Mouse (Mus musculus): ENCODE measurements around the gene Parp4. TPM values are rescaled to one million over a fixed set of nuclear protein-coding genes. Genes with fewer than 3 reads are reported as not detected.
A peak's percentile ranks its signal among the peaks of the same experiment; 100 is the strongest.

Parp4 gene
- polyA plus RNA-seq, 1 experiment from 2014 or later, result 1.3 TPM

- Histone ChIP-seq H3K36me3 (replicated peaks; ENCODE audit: control insufficient read depth, insufficient read depth, low read depth, low read length) (no peaks in the 10 kb centered on the region), H3K9ac (replicated peaks; ENCODE audit: low read length) (no peak overlapping the region), H3K4me3 (ENCODE audit: low read depth, low read length) (no peak overlapping the region), H3K27ac (replicated peaks; ENCODE audit: low read depth, low read length) (no peak overlapping the region), H3K9me3 (replicated peaks; ENCODE audit: control insufficient read depth, low read length) (no peaks in the 10 kb centered on the region), H3K4me1 (ENCODE audit: control insufficient read depth, insufficient read depth, low read length) (no peaks in the 10 kb centered on the region), H3K4me2 (ENCODE audit: low read depth, low read length) (no peak overlapping the region), H3K27me3 (ENCODE audit: control insufficient read depth, insufficient read depth, low read length) (no peaks in the 10 kb centered on the region)
- no peak for ATAC-seq (replicated peaks; ENCODE audit: insufficient number of reproducible peaks, low FRiP score, low TSS enrichment, low read depth)
- WGBS, result 91% methylated on average over 3 of the region's 3 CpGs
- no peak for DNase-seq (ENCODE audit: low spot score)
Measured at GRCm38 (mm10) chr14:56559134-56559533, 16.3 kb upstream of the Parp4 start.

GRCm38 (mm10) chr14:56567476-56567875 lies 7.9 kb upstream of the Parp4 start:
- Histone ChIP-seq H3K9me3 (replicated peaks; ENCODE audit: control insufficient read depth, low read length) (no peaks in the 10 kb centered on the region), H3K27ac (replicated peaks; ENCODE audit: low read depth, low read length) (no peak overlapping the region), H3K4me3 (ENCODE audit: low read depth, low read length) (no peak overlapping the region), H3K4me1 (ENCODE audit: control insufficient read depth, insufficient read depth, low read length) (no peaks in the 10 kb centered on the region), H3K4me2 (ENCODE audit: low read depth, low read length) (no peak overlapping the region), H3K9ac (replicated peaks; ENCODE audit: low read length) (no peak overlapping the region), H3K36me3 (replicated peaks; ENCODE audit: control insufficient read depth, insufficient read depth, low read depth, low read length) (no peaks in the 10 kb centered on the region), H3K27me3 (ENCODE audit: control insufficient read depth, insufficient read depth, low read length) (no peaks in the 10 kb centered on the region)
- no peak for DNase-seq (ENCODE audit: low spot score)
- ATAC-seq (replicated peaks; ENCODE audit: insufficient number of reproducible peaks, low FRiP score, low TSS enrichment, low read depth), result no peak
- WGBS, result 78% methylated on average over 7 of the region's 7 CpGs

GRCm38 (mm10) chr14:56569041-56569440 lies 6.4 kb upstream of the Parp4 start:
- 85% methylated on average over 4 of the region's 4 CpGs for WGBS
- ATAC-seq (replicated peaks; ENCODE audit: insufficient number of reproducible peaks, low FRiP score, low TSS enrichment, low read depth), result no peak
- H3K9me3 ChIP-seq (replicated peaks; ENCODE audit: control insufficient read depth, low read length), result no peaks in the 10 kb centered on the region

GRCm38 (mm10) chr14:56571310-56572093 lies 3.9 kb upstream of the Parp4 start:
- Histone ChIP-seq H3K4me2 (ENCODE audit: low read depth, low read length) (peak overlapping the region; percentile 56), H3K9ac (replicated peaks; ENCODE audit: low read length) (peak overlapping the region; percentile 79), H3K36me3 (replicated peaks; ENCODE audit: control insufficient read depth, insufficient read depth, low read depth, low read length) (no peaks in the 10 kb centered on the region), H3K4me1 (ENCODE audit: control insufficient read depth, insufficient read depth, low read length) (no peaks in the 10 kb centered on the region), H3K9me3 (replicated peaks; ENCODE audit: control insufficient read depth, low read length) (no peaks in the 10 kb centered on the region), H3K27ac (replicated peaks; ENCODE audit: low read depth, low read length) (peak overlapping the region; percentile 79), H3K4me3 (ENCODE audit: low read depth, low read length) (peak overlapping the region; percentile 79), H3K27me3 (ENCODE audit: control insufficient read depth, insufficient read depth, low read length) (no peaks in the 10 kb centered on the region)
- ATAC-seq (replicated peaks; ENCODE audit: insufficient number of reproducible peaks, low FRiP score, low TSS enrichment, low read depth), result peak; percentile 99
- under 1% methylated on average over 59 of the region's 59 CpGs for WGBS
- peak; percentile 97 for DNase-seq (ENCODE audit: low spot score)

More at GRCm38 (mm10) chr14:56569041-56569440, 6.4 kb upstream of the Parp4 start:
- Histone ChIP-seq H3K27me3 (ENCODE audit: control insufficient read depth, insufficient read depth, low read length) (no peaks in the 10 kb centered on the region), H3K4me2 (ENCODE audit: low read depth, low read length) (no peak overlapping the region), H3K4me1 (ENCODE audit: control insufficient read depth, insufficient read depth, low read length) (no peaks in the 10 kb centered on the region), H3K27ac (replicated peaks; ENCODE audit: low read depth, low read length) (no peak overlapping the region), H3K4me3 (ENCODE audit: low read depth, low read length) (no peak overlapping the region), H3K36me3 (replicated peaks; ENCODE audit: control insufficient read depth, insufficient read depth, low read depth, low read length) (no peaks in the 10 kb centered on the region), H3K9ac (replicated peaks; ENCODE audit: low read length) (no peak overlapping the region)
- DNase-seq (ENCODE audit: low spot score), result no peak

GRCm38 (mm10) chr14:56572546-56572945 lies 2.9 kb upstream of the Parp4 start:
- H3K9ac ChIP-seq (replicated peaks; ENCODE audit: low read length), result no peak overlapping the region
- no peak overlapping the region for H3K27ac ChIP-seq (replicated peaks; ENCODE audit: low read depth, low read length)
- WGBS, result 77% methylated on average over 2 of the region's 2 CpGs
- H3K9me3 ChIP-seq (replicated peaks; ENCODE audit: control insufficient read depth, low read length), result no peaks in the 10 kb centered on the region
- H3K4me2 ChIP-seq (ENCODE audit: low read depth, low read length), result no peak overlapping the region; the same call in 1 of the 2 replicates
- DNase-seq (ENCODE audit: low spot score) (no peak), ATAC-seq (replicated peaks; ENCODE audit: insufficient number of reproducible peaks, low FRiP score, low TSS enrichment, low read depth) (no peak)
- no peak overlapping the region for H3K4me3 ChIP-seq (ENCODE audit: low read depth, low read length)
- no peaks in the 10 kb centered on the region for H3K4me1 ChIP-seq (ENCODE audit: control insufficient read depth, insufficient read depth, low read length)
- no peaks in the 10 kb centered on the region for H3K36me3 ChIP-seq (replicated peaks; ENCODE audit: control insufficient read depth, insufficient read depth, low read depth, low read length)
- no peaks in the 10 kb centered on the region for H3K27me3 ChIP-seq (ENCODE audit: control insufficient read depth, insufficient read depth, low read length)

GRCm38 (mm10) chr14:56575969-56576901 lies 816 bp downstream of the Parp4 start:
- no peaks in the 10 kb centered on the region for H3K9me3 ChIP-seq (replicated peaks; ENCODE audit: control insufficient read depth, low read length)
- peak overlapping the region; percentile 40 for H3K4me3 ChIP-seq (ENCODE audit: low read depth, low read length)
- H3K27me3 ChIP-seq (ENCODE audit: control insufficient read depth, insufficient read depth, low read length), result no peaks in the 10 kb centered on the region
- no peaks in the 10 kb centered on the region for H3K36me3 ChIP-seq (replicated peaks; ENCODE audit: control insufficient read depth, insufficient read depth, low read depth, low read length)
- ATAC-seq (replicated peaks; ENCODE audit: insufficient number of reproducible peaks, low FRiP score, low TSS enrichment, low read depth) (no peak), DNase-seq (ENCODE audit: low spot score) (no peak)
- H3K27ac ChIP-seq (replicated peaks; ENCODE audit: low read depth, low read length), result no peak overlapping the region
- WGBS, result 71% methylated on average over 18 of the region's 18 CpGs
- no peak overlapping the region; the same call in 1 of the 2 replicates for H3K4me2 ChIP-seq (ENCODE audit: low read depth, low read length)
- H3K4me1 ChIP-seq (ENCODE audit: control insufficient read depth, insufficient read depth, low read length), result no peaks in the 10 kb centered on the region
- H3K9ac ChIP-seq (replicated peaks; ENCODE audit: low read length), result no peak overlapping the region

- no peak overlapping the region for H3K4me2 ChIP-seq (ENCODE audit: low read depth, low read length)
- H3K4me3 ChIP-seq (ENCODE audit: low read depth, low read length), result no peak overlapping the region
- no peak overlapping the region for H3K9ac ChIP-seq (replicated peaks; ENCODE audit: low read length)
- no peaks in the 10 kb centered on the region for H3K36me3 ChIP-seq (replicated peaks; ENCODE audit: control insufficient read depth, insufficient read depth, low read depth, low read length)
- DNase-seq (ENCODE audit: low spot score) (no peak), ATAC-seq (replicated peaks; ENCODE audit: insufficient number of reproducible peaks, low FRiP score, low TSS enrichment, low read depth) (no peak)
- H3K27me3 ChIP-seq (ENCODE audit: control insufficient read depth, insufficient read depth, low read length), result no peaks in the 10 kb centered on the region
- H3K27ac ChIP-seq (replicated peaks; ENCODE audit: low read depth, low read length), result no peak overlapping the region
- WGBS, result 46% methylated on average over 8 of the region's 8 CpGs
- no peaks in the 10 kb centered on the region for H3K4me1 ChIP-seq (ENCODE audit: control insufficient read depth, insufficient read depth, low read length)
- H3K9me3 ChIP-seq (replicated peaks; ENCODE audit: control insufficient read depth, low read length), result no peaks in the 10 kb centered on the region
Measured at GRCm38 (mm10) chr14:56579011-56579410, 3.6 kb downstream of the Parp4 start.

- Histone ChIP-seq H3K36me3 (replicated peaks; ENCODE audit: control insufficient read depth, insufficient read depth, low read depth, low read length) (no peaks in the 10 kb centered on the region), H3K4me1 (ENCODE audit: control insufficient read depth, insufficient read depth, low read length) (no peaks in the 10 kb centered on the region), H3K9ac (replicated peaks; ENCODE audit: low read length) (no peak overlapping the region), H3K27me3 (ENCODE audit: control insufficient read depth, insufficient read depth, low read length) (no peaks in the 10 kb centered on the region), H3K4me3 (ENCODE audit: low read depth, low read length) (no peak overlapping the region), H3K4me2 (ENCODE audit: low read depth, low read length) (no peak overlapping the region), H3K9me3 (replicated peaks; ENCODE audit: control insufficient read depth, low read length) (no peaks in the 10 kb centered on the region), H3K27ac (replicated peaks; ENCODE audit: low read depth, low read length) (no peak overlapping the region)
- no peak for DNase-seq (ENCODE audit: low spot score)
- no peak for ATAC-seq (replicated peaks; ENCODE audit: insufficient number of reproducible peaks, low FRiP score, low TSS enrichment, low read depth)
- 54% methylated on average over 5 of the region's 5 CpGs for WGBS
Measured at GRCm38 (mm10) chr14:56581117-56581516, 5.7 kb downstream of the Parp4 start.

All from embryonic facial prominence, embryonic 11.5 days (tissue).